In the genomic region with DNA sequence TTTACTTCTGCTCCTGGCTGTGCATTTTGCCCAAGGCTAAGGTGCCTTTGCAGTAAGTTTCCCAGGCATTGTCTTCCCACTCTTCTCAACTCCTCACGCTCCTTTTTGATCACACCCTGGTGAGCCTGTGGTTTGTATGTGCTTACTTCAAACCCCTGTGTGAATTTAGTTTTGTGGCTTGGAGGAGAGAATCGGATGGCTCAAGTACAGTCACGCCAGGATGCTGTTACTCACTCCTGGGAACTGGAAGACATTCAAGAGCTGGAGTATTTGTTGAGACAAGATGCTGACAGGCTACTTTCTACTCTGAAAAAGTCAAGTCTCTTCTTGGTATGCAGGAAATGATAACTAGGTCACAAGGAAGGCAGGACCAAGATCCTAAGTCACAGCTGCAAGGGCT, we compare ENCODE assay signal across 35 mouse cellular contexts. TPM values are rescaled to one million over a fixed set of nuclear protein-coding genes. Genes with fewer than 3 reads are reported as not detected.
A peak's percentile ranks its signal among the peaks of the same experiment; 100 is the strongest.
DNase-seq lines count a peak whose midpoint lies in the region; ATAC-seq lines count a peak whose summit lies in the region.
"Had no signal": no experiment of that assay in that cellular context is flagged by ENCODE, and none has a peak within 500 bp of the region (broad histone marks: within the 10 kb centered on the region; RNA-seq: fewer than 3 reads in every experiment).

No protein-coding gene starts in this region.

- H3K4me2 ChIP-seq in hindbrain, embryonic 14.5 days (replicated peaks): no peak overlapping the region
- H3K4me2 ChIP-seq: embryonic facial prominence, embryonic 13.5 days; forebrain, embryonic 12.5 days; forebrain, embryonic 15.5 days; heart, embryonic 12.5 days; hindbrain, embryonic 13.5 days had no signal

- 82% methylated on average over 3 of the region's 3 CpGs for WGBS in hindbrain, embryonic 14.5 days

- H3K27ac ChIP-seq in hindbrain, embryonic 14.5 days: no peak overlapping the region
- H3K27ac ChIP-seq: embryonic facial prominence, embryonic 10.5 days; embryonic facial prominence, embryonic 13.5 days; forebrain, embryonic 12.5 days; forebrain, embryonic 15.5 days; gastrocnemius, adult 2 months; hindbrain, embryonic 13.5 days; hindbrain, postnatal 0 days had no signal

- no peaks in the 10 kb centered on the region for H3K4me1 ChIP-seq in hindbrain, embryonic 14.5 days (replicated peaks; ENCODE audit: control insufficient read depth, insufficient read depth, low read length)
- H3K4me1 ChIP-seq: embryonic facial prominence, embryonic 10.5 days; embryonic facial prominence, embryonic 13.5 days; forebrain, embryonic 12.5 days; forebrain, embryonic 15.5 days; hindbrain, embryonic 13.5 days had no signal

- no peaks in the 10 kb centered on the region for H3K9me3 ChIP-seq in hindbrain, embryonic 14.5 days (ENCODE audit: control insufficient read depth, low read length)
- H3K9me3 ChIP-seq: embryonic facial prominence, embryonic 10.5 days; embryonic facial prominence, embryonic 13.5 days; forebrain, embryonic 12.5 days; forebrain, embryonic 15.5 days; heart, embryonic 12.5 days; hindbrain, embryonic 13.5 days had no signal

- H3K36me3 ChIP-seq in hindbrain, embryonic 14.5 days (replicated peaks; ENCODE audit: control insufficient read depth, insufficient read depth): no peaks in the 10 kb centered on the region
- H3K36me3 ChIP-seq: embryonic facial prominence, embryonic 10.5 days; embryonic facial prominence, embryonic 13.5 days; forebrain, embryonic 12.5 days; forebrain, embryonic 15.5 days; heart, embryonic 12.5 days; hindbrain, embryonic 13.5 days had no signal

- H3K27me3 ChIP-seq in hindbrain, embryonic 14.5 days (ENCODE audit: control insufficient read depth, insufficient read depth, low read length): no peaks in the 10 kb centered on the region
- H3K27me3 ChIP-seq: embryonic facial prominence, embryonic 13.5 days; forebrain, embryonic 12.5 days; forebrain, embryonic 15.5 days; heart, embryonic 12.5 days; hindbrain, embryonic 13.5 days had no signal

- no peak overlapping the region for H3K4me3 ChIP-seq in hindbrain, embryonic 14.5 days (replicated peaks; ENCODE audit: low read length)
- H3K4me3 ChIP-seq: embryonic facial prominence, embryonic 10.5 days; embryonic facial prominence, embryonic 13.5 days; forebrain, embryonic 12.5 days; forebrain, embryonic 15.5 days; gastrocnemius, adult 2 months; heart, embryonic 12.5 days; hindbrain, embryonic 13.5 days had no signal

- peak; percentile 48 for ATAC-seq in inflammation-experienced regulatory T-cells, adult 6 months
- ATAC-seq in hindbrain, embryonic 14.5 days (ENCODE audit: low FRiP score): no peak
- ATAC-seq: activated CD4-positive, CD25-positive, alpha-beta regulatory T cell, adult 4 months; forebrain, embryonic 15.5 days; hindbrain, postnatal 0 days; intestine, postnatal 0 days had no signal

- DNase-seq in 3T3-L1 (ENCODE audit: low read depth, low spot score) (peak; percentile 84), NIH3T3 (ENCODE audit: low read depth) (peak; percentile 9)
- DNase-seq in brain, adult 2 months (ENCODE audit: low read depth, low spot score): peak; percentile 10
- no peak for DNase-seq in hindbrain, embryonic 14.5 days (ENCODE audit: low spot score)
- no peak for DNase-seq in urinary bladder, adult 18-20 months (ENCODE audit: low spot score in 2 of 2)
- no peak for DNase-seq in left cerebral cortex, adult 8-10 months (ENCODE audit: low spot score in 2 of 2)
- DNase-seq: adrenal gland, postnatal 10 days; adrenal gland, postnatal 36 days; cerebellum, adult 11 months; cerebellum, adult 2 months; cerebellum, adult 9-11 months; cerebellum, postnatal 25 days; embryo, embryonic 11 days; gastrocnemius, adult 2 months; gastrocnemius, postnatal 14 days; heart, adult 18-20 months; kidney, adult 2 months had no signal

- no peak overlapping the region for H3K9ac ChIP-seq in hindbrain, embryonic 14.5 days
- H3K9ac ChIP-seq: embryonic facial prominence, embryonic 13.5 days; forebrain, embryonic 12.5 days; forebrain, embryonic 15.5 days; heart, embryonic 12.5 days; hindbrain, embryonic 13.5 days had no signal

RNA-seq across cellular contexts. Expression of a gene that starts 25.3 kb away (rescaled TPM):
- 10 to 100 TPM in 2 of 3 experiments, 1 to 10 TPM in 1; 1.1 to 29.5 (median 11.3) TPM for polyA plus RNA-seq in inflammation-experienced regulatory T-cells, adult 6 months (2017; shearing (Covaris generic))
- not detected in 2 replicates for polyA plus RNA-seq in hindbrain, embryonic 14.5 days (2014; fragmentation: Nextera tagmentation; extraction: Ambion mirVana)
- not detected for total RNA-seq in left cerebral cortex, adult 8-10 months (2022)
- total RNA-seq: adrenal gland, postnatal 10 days; adrenal gland, postnatal 36 days; common myeloid progenitor, adult 5-6 weeks; gastrocnemius, adult 2 months; gastrocnemius, postnatal 14 days; heart, postnatal 25 days; hematopoietic stem cell, adult 5-6 weeks; hindbrain, postnatal 0 days had no signal
- polyA plus RNA-seq: cerebellum, adult 2 months; embryonic facial prominence, embryonic 10.5 days; embryonic facial prominence, embryonic 13.5 days; forebrain, embryonic 12.5 days; forebrain, embryonic 15.5 days; gonadal fat pad, adult 2 months; heart, embryonic 16.5 days; hindbrain, embryonic 13.5 days; hindbrain, postnatal 0 days had no signal

RNA-seq across cellular contexts. Expression of a gene that starts 30.5 kb away (rescaled TPM):
- polyA plus RNA-seq in inflammation-experienced regulatory T-cells, adult 6 months (2017; shearing (Covaris generic)): not detected
- not detected in 2 replicates for polyA plus RNA-seq in hindbrain, embryonic 14.5 days (2014; fragmentation: Nextera tagmentation; extraction: Ambion mirVana)
- total RNA-seq in left cerebral cortex, adult 8-10 months (2022): not detected
- total RNA-seq: adrenal gland, postnatal 10 days; adrenal gland, postnatal 36 days; common myeloid progenitor, adult 5-6 weeks; ES-E14; gastrocnemius, adult 2 months; gastrocnemius, postnatal 14 days; heart, adult 18-20 months; heart, postnatal 25 days; hematopoietic stem cell, adult 5-6 weeks; hindbrain, postnatal 0 days had no signal
- polyA plus RNA-seq: activated CD4-positive, CD25-positive, alpha-beta regulatory T cell, adult 4 months; cerebellum, adult 2 months; embryonic facial prominence, embryonic 10.5 days; embryonic facial prominence, embryonic 13.5 days; forebrain, embryonic 12.5 days; forebrain, embryonic 15.5 days; gonadal fat pad, adult 2 months; heart, embryonic 12.5 days; heart, embryonic 16.5 days; hindbrain, embryonic 13.5 days; hindbrain, postnatal 0 days; intestine, embryonic 14.5 days; kidney, adult 2 months; kidney, embryonic 14.5 days had no signal

RNA-seq across cellular contexts. Expression of a gene that starts 32.1 kb away (rescaled TPM):
- polyA plus RNA-seq in inflammation-experienced regulatory T-cells, adult 6 months (2017; shearing (Covaris generic)): not detected
- not detected in 2 replicates for polyA plus RNA-seq in hindbrain, embryonic 14.5 days (2014; fragmentation: Nextera tagmentation; extraction: Ambion mirVana)
- not detected for total RNA-seq in left cerebral cortex, adult 8-10 months (2022)
- total RNA-seq: adrenal gland, postnatal 10 days; adrenal gland, postnatal 36 days; common myeloid progenitor, adult 5-6 weeks; ES-E14; gastrocnemius, adult 2 months; gastrocnemius, postnatal 14 days; heart, adult 18-20 months; heart, postnatal 25 days; hematopoietic stem cell, adult 5-6 weeks; hindbrain, postnatal 0 days had no signal
- polyA plus RNA-seq: activated CD4-positive, CD25-positive, alpha-beta regulatory T cell, adult 4 months; cerebellum, adult 2 months; embryonic facial prominence, embryonic 10.5 days; embryonic facial prominence, embryonic 13.5 days; forebrain, embryonic 12.5 days; forebrain, embryonic 15.5 days; gonadal fat pad, adult 2 months; heart, embryonic 12.5 days; heart, embryonic 16.5 days; hindbrain, embryonic 13.5 days; hindbrain, postnatal 0 days; intestine, embryonic 14.5 days; intestine, postnatal 0 days; kidney, adult 2 months; kidney, embryonic 14.5 days had no signal

RNA-seq across cellular contexts. Expression of a gene that starts 46.5 kb away (rescaled TPM):
- polyA plus RNA-seq in inflammation-experienced regulatory T-cells, adult 6 months (2017; shearing (Covaris generic)): not detected
- polyA plus RNA-seq in hindbrain, embryonic 14.5 days (2014; fragmentation: Nextera tagmentation; extraction: Ambion mirVana): not detected in 2 replicates
- total RNA-seq in left cerebral cortex, adult 8-10 months (2022): not detected
- total RNA-seq: adrenal gland, postnatal 10 days; adrenal gland, postnatal 36 days; common myeloid progenitor, adult 5-6 weeks; gastrocnemius, adult 2 months; gastrocnemius, postnatal 14 days; heart, adult 18-20 months; heart, postnatal 25 days; hematopoietic stem cell, adult 5-6 weeks; hindbrain, postnatal 0 days had no signal
- polyA plus RNA-seq: activated CD4-positive, CD25-positive, alpha-beta regulatory T cell, adult 4 months; cerebellum, adult 2 months; embryonic facial prominence, embryonic 10.5 days; embryonic facial prominence, embryonic 13.5 days; forebrain, embryonic 12.5 days; forebrain, embryonic 15.5 days; gonadal fat pad, adult 2 months; heart, embryonic 12.5 days; heart, embryonic 16.5 days; hindbrain, embryonic 13.5 days; hindbrain, postnatal 0 days; intestine, embryonic 14.5 days; intestine, postnatal 0 days; kidney, adult 2 months; kidney, embryonic 14.5 days had no signal

RNA-seq across cellular contexts. Expression of a gene that starts 49.0 kb away (rescaled TPM):
- not detected for polyA plus RNA-seq in inflammation-experienced regulatory T-cells, adult 6 months (2017; shearing (Covaris generic))
- not detected in 2 replicates for polyA plus RNA-seq in hindbrain, embryonic 14.5 days (2014; fragmentation: Nextera tagmentation; extraction: Ambion mirVana)
- total RNA-seq in left cerebral cortex, adult 8-10 months (2022): not detected
- total RNA-seq: adrenal gland, postnatal 10 days; adrenal gland, postnatal 36 days; common myeloid progenitor, adult 5-6 weeks; ES-E14; gastrocnemius, adult 2 months; gastrocnemius, postnatal 14 days; heart, adult 18-20 months; heart, postnatal 25 days; hematopoietic stem cell, adult 5-6 weeks; hindbrain, postnatal 0 days had no signal
- polyA plus RNA-seq: activated CD4-positive, CD25-positive, alpha-beta regulatory T cell, adult 4 months; cerebellum, adult 2 months; embryonic facial prominence, embryonic 10.5 days; embryonic facial prominence, embryonic 13.5 days; forebrain, embryonic 12.5 days; forebrain, embryonic 15.5 days; gonadal fat pad, adult 2 months; heart, embryonic 12.5 days; heart, embryonic 16.5 days; hindbrain, embryonic 13.5 days; hindbrain, postnatal 0 days; intestine, embryonic 14.5 days; intestine, postnatal 0 days; kidney, adult 2 months; kidney, embryonic 14.5 days had no signal

Comparison
In these comparisons a context has a peak if more than half of its experiments do, and no peak if none do; other contexts are left out.
1. DNase-seq: peak in 3T3-L1 (single experiment), NIH3T3 (single experiment) and brain, adult 2 months (single experiment); none in hindbrain, embryonic 14.5 days (single experiment), urinary bladder, adult 18-20 months (0 of 2) and left cerebral cortex, adult 8-10 months (0 of 2).